Mouse (Mus musculus) spleen, adult 2 months (tissue): ENCODE measurements around the gene Magi1.

Source experiments
- CTCF ChIP-seq: fragments of 200-500 bp; IDR thresholded peaks from 2 replicates; pipeline ENCODE4 v1.5.1; 2011; ENCODE audit warnings: mild to moderate bottlenecking, inconsistent platforms; ENCODE audit not compliant: insufficient read depth, insufficient read length, insufficient replicate concordance; ENCODE audit errors: extremely low read depth
- POLR2A ChIP-seq: fragments of 200-500 bp; IDR thresholded peaks from 2 replicates; pipeline ENCODE4 v1.6.1; 2011; ENCODE audit warnings: low read depth, low read length, inconsistent platforms

DNA sequence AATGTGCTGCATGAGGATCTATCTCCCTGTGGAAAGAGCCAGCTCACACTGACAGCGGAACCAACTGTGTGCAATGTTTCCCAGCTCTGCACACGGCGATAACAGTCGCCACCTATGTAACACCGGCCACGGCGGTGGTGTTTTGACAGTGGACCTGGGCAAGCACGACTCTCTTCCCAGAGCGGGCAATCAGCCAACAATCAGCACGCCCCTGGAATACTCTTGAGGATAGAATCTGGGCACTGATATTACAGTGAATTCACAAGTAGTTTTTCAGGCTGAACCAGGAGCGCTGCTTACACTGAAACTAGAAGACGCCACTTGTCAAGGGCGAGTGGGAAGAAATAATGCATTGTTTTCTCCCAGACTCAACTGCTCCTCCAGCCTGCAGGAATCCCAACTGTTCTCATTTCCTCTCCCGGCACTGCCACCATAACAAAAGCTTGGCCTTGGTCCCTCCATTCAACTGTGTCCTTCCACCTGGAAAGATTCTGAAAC, 100.3 kb downstream of the Magi1 start:
- TF ChIP-seq CTCF (no peak), POLR2A (no peak)
